Mouse (Mus musculus): ENCODE results near the gene Mpz. TPM values are rescaled to one million over a fixed set of nuclear protein-coding genes. Genes with fewer than 3 reads are reported as not detected.

Mpz gene
- polyA plus RNA-seq, 1 experiment from 2014 or later, result 25.7 TPM

DNA sequence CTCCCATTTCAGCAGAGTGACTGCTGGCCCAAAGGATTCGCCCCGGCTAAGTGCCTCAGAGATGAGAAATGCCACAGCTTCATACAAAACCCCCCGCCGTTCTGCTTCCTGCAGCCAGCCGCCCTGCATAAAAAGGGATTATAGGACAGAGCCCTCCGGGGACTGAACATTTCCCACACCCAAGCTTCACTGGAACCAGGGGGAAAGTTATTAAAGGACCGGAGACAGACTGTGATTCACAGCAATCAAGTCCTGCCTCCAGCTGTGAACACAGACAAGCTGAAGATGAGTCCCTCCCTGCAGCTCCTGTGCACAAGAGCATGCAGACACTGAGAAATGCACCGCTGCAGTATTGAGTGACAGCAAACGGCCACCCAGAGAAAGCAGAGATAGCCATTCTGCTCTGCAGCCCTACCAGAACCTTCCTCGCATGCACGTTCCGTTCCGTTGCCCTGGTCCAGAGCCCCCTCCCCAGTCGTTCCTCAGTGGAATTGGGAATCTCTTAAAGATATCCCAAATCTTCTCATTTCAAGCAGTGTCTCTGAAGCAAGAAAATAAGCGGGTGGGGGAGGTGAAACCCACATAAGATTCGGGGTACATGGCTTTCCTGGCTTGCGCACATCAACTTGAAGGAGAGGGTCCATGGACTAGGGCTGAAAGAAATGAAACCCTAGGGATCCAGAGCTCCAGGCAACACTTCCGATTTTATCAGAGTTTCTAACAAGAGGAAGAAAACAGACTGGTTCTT, 42.8 kb downstream of the Mpz start:
- no peaks in the 10 kb centered on the region for H3K9me3 ChIP-seq
- H3K9ac ChIP-seq, result peak overlapping the region; percentile 57
- peak overlapping the region; percentile 29 for H3K4me3 ChIP-seq
- ATAC-seq (ENCODE audit: low read depth), result peak; percentile 63
- H3K36me3 ChIP-seq, result no peaks in the 10 kb centered on the region
- 2% methylated on average over 18 of the region's 18 CpGs for WGBS
- peaks cover 62% of the 10 kb centered on the region for H3K27me3 ChIP-seq
- H3K4me1 ChIP-seq (replicated peaks), result peaks cover 62% of the 10 kb centered on the region
- peak overlapping the region; percentile 93 for H3K4me2 ChIP-seq
- H3K27ac ChIP-seq (replicated peaks), result peak overlapping the region; percentile 67

GRCm38 (mm10) chr1:171193911-171194830, 43.7 kb downstream of the Mpz start:
- peaks cover 53% of the 10 kb centered on the region for H3K4me1 ChIP-seq (replicated peaks)
- 28% methylated on average over 11 of the region's 11 CpGs for WGBS
- H3K9ac ChIP-seq, result peak overlapping the region; percentile 57; the same call in 1 of the 2 replicates
- H3K27ac ChIP-seq (replicated peaks), result peak overlapping the region; percentile 67
- no peaks in the 10 kb centered on the region for H3K36me3 ChIP-seq
- H3K4me2 ChIP-seq, result peak overlapping the region; percentile 93
- peak overlapping the region; percentile 49 for H3K4me3 ChIP-seq
- H3K27me3 ChIP-seq, result peaks cover 69% of the 10 kb centered on the region
- no peaks in the 10 kb centered on the region for H3K9me3 ChIP-seq
- ATAC-seq (ENCODE audit: low read depth), result 0 out of 2 replicates have a peak, but pooled peaks have one; percentile 5

- peak overlapping the region; percentile 49 for H3K4me3 ChIP-seq
- no peaks in the 10 kb centered on the region for H3K36me3 ChIP-seq
- peaks cover 76% of the 10 kb centered on the region for H3K27me3 ChIP-seq
- peak overlapping the region; percentile 71 for H3K9ac ChIP-seq
- H3K4me2 ChIP-seq, result peak overlapping the region; percentile 93
- no peaks in the 10 kb centered on the region for H3K9me3 ChIP-seq
- 6% methylated on average over 20 of the region's 20 CpGs for WGBS
- H3K27ac ChIP-seq (replicated peaks), result no peak overlapping the region
- peaks cover 45% of the 10 kb centered on the region for H3K4me1 ChIP-seq (replicated peaks)
- ATAC-seq (ENCODE audit: low read depth), result no peak
These were observed 44.7 kb downstream of the Mpz start for GRCm38 (mm10) chr1:171195046-171195822.

DNA sequence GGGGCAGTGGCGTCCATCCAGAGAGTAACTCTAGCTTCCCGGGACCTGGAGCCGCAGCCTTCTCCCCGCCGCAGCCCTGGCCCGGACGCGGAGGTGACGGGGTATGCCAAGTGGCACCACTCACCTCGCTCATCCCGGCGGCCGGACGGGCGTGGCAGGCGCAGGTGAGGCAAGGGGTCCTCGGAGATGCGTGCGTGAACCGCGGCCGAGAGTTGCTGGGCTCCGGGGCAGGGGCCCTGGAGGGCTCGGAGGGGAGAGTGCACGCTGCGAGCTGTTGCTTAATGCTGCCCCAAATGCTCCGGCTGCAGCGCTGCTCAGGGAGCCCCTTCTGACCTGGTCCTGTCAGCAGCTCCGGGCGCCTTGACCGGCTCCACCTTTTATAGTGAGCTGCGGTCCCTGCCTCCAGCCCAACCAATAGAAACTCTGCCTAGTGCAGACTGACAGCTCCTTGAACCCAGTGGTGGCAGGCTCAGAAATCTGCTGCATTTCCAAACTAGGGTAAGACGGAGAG, 45.4 kb downstream of the Mpz start, which contains the start of gene Pcp4l1:
Pcp4l1 (minus strand) TSS at position 382 of the 511 bp plus-strand sequence.
- Histone ChIP-seq H3K36me3 (no peaks in the 10 kb centered on the region), H3K4me3 (peak within 1 kb of the TSS; percentile 49), H3K9me3 (no peaks in the 10 kb centered on the region), H3K27ac (replicated peaks) (no peak within 1 kb of the TSS), H3K9ac (peak within 1 kb of the TSS; percentile 71), H3K27me3 (peaks cover 72% of the 10 kb centered on the region), H3K4me1 (replicated peaks) (peaks cover 45% of the 10 kb centered on the region), H3K4me2 (peak within 1 kb of the TSS; percentile 93)
- peak; percentile 55; the same call in 1 of the 2 replicates for ATAC-seq (ENCODE audit: low read depth)
- WGBS, result under 1% methylated on average over 33 of the region's 33 CpGs

- no peak for ATAC-seq (ENCODE audit: low read depth)
- peaks cover 19% of the 10 kb centered on the region for H3K4me1 ChIP-seq (replicated peaks)
- H3K27me3 ChIP-seq, result peaks cover 45% of the 10 kb centered on the region
- WGBS, result 69% methylated on average over 1 of the region's 1 CpGs
- no peaks in the 10 kb centered on the region for H3K36me3 ChIP-seq
- no peak overlapping the region for H3K9ac ChIP-seq
- no peak overlapping the region for H3K27ac ChIP-seq (replicated peaks)
- H3K4me2 ChIP-seq, result no peak overlapping the region
- H3K4me3 ChIP-seq, result no peak overlapping the region
- H3K9me3 ChIP-seq, result no peaks in the 10 kb centered on the region
These were observed 49.0 kb downstream of the Mpz start for GRCm38 (mm10) chr1:171199532-171199931.

DNA sequence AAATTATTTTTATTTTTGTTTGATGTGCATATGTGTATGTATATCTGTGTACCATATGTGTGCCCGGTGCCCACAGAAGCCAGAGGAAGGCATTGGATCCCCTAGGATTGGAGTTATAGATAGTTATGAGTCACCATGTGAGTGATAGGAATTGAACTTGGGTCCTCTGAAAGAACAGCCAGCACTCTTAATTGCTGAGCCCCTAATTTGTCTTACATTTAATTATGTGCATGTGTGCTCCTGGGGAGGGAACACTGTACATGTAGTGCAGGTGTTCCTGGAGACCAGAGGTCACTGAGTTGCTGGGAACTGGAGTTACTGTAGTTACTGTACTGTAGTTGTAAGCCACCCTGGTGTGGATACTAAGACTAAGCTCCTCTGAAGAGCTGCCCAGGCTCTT, 50.3 kb downstream of the Mpz start:
- no peak overlapping the region for H3K9ac ChIP-seq
- no peaks in the 10 kb centered on the region for H3K9me3 ChIP-seq
- no peaks in the 10 kb centered on the region for H3K36me3 ChIP-seq
- 92% methylated on average over 1 of the region's 1 CpGs for WGBS
- H3K4me2 ChIP-seq, result no peak overlapping the region
- no peak overlapping the region for H3K27ac ChIP-seq (replicated peaks)
- peaks cover 6% of the 10 kb centered on the region for H3K4me1 ChIP-seq (replicated peaks)
- peaks cover 33% of the 10 kb centered on the region for H3K27me3 ChIP-seq
- ATAC-seq (ENCODE audit: low read depth), result no peak
- no peak overlapping the region for H3K4me3 ChIP-seq

- H3K27ac ChIP-seq (replicated peaks), result no peak overlapping the region
- no peak overlapping the region for H3K4me3 ChIP-seq
- no peaks in the 10 kb centered on the region for H3K36me3 ChIP-seq
- no peaks in the 10 kb centered on the region for H3K4me1 ChIP-seq (replicated peaks)
- no peaks in the 10 kb centered on the region for H3K9me3 ChIP-seq
- no peak for ATAC-seq (ENCODE audit: low read depth)
- no peak overlapping the region for H3K4me2 ChIP-seq
- peaks cover 12% of the 10 kb centered on the region for H3K27me3 ChIP-seq
- 66% methylated on average over 10 of the region's 11 CpGs for WGBS
- no peak overlapping the region for H3K9ac ChIP-seq
These were observed 53.1 kb downstream of the Mpz start for GRCm38 (mm10) chr1:171203471-171204248.

- Histone ChIP-seq H3K36me3 (no peaks in the 10 kb centered on the region), H3K27ac (replicated peaks) (no peak overlapping the region), H3K9ac (no peak overlapping the region), H3K4me3 (no peak overlapping the region), H3K27me3 (peaks cover 6% of the 10 kb centered on the region), H3K9me3 (no peaks in the 10 kb centered on the region), H3K4me2 (no peak overlapping the region), H3K4me1 (replicated peaks) (no peaks in the 10 kb centered on the region)
- 76% methylated on average over 7 of the region's 7 CpGs for WGBS
- no peak for ATAC-seq (ENCODE audit: low read depth)
These were observed 53.7 kb downstream of the Mpz start for GRCm38 (mm10) chr1:171204249-171204644.

DNA sequence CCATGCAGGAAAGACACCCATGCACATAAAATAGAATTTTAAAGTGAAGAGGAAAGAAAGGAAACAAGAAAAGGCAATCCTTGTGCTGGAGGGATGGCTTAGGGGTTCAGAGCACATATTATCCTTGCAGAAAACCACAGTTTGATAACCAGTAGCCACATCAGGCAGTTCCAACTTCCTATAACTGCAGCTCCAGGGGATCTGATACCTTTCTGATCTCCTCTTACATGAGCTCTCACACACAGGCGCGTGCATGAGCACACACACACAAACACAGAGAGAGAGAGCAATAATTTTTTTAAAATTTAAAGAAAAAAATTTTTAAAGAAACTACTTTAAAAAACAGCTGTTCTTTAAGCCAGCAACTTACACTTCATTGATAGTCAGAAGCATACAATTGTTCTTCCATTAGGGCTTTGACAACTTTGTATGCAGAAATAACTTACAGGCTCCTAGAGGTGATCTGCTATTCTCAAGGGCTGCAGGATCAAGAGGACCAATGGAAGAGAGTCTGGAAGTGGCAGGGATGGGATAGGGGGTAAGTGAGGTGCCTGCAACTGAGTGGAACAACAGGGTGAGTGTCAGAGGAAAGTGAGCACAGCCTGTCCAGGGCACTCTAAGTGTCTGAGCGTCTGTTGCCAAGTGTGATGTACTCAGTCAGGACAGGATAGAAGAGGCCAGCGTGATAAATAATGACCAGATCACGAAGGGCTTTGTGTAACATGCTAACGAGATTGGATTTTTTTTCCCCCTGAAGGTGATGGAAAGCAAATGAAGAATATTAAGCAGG, 55.4 kb downstream of the Mpz start:
- no peaks in the 10 kb centered on the region for H3K9me3 ChIP-seq
- no peak overlapping the region for H3K27ac ChIP-seq (replicated peaks)
- H3K27me3 ChIP-seq, result no peaks in the 10 kb centered on the region
- H3K4me3 ChIP-seq, result no peak overlapping the region
- no peaks in the 10 kb centered on the region for H3K4me1 ChIP-seq (replicated peaks)
- ATAC-seq (ENCODE audit: low read depth), result no peak
- WGBS, result 64% methylated on average over 6 of the region's 6 CpGs
- no peak overlapping the region for H3K4me2 ChIP-seq
- no peaks in the 10 kb centered on the region for H3K36me3 ChIP-seq
- H3K9ac ChIP-seq, result no peak overlapping the region

DNA sequence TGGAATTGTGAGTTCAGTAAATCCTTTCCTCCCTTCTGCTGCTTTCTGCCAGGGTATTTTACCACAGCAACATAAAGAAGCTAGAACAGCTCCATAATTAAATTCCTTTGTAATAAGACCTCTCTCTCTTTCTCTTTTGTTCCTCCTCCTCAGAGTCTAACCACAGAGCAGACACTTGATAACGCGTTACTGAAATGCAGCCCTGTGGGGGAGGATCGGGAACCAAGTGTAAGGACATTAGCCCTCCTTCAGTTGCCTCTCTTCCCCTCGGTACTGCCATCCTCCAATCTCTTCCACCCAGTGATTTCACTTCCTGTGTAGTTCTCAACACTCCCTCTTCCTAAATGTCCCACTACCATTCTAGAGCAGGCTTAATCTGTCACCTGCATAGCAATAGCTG, 58.9 kb downstream of the Mpz start:
- WGBS, result 20% methylated on average over 4 of the region's 4 CpGs
- Histone ChIP-seq H3K4me1 (replicated peaks) (no peaks in the 10 kb centered on the region), H3K9me3 (no peaks in the 10 kb centered on the region), H3K4me2 (no peak overlapping the region), H3K36me3 (no peaks in the 10 kb centered on the region), H3K4me3 (no peak overlapping the region), H3K9ac (no peak overlapping the region), H3K27me3 (0 out of 2 replicates have a peak, but pooled peaks cover 5% of the 10 kb centered on the region), H3K27ac (replicated peaks) (no peak overlapping the region)
- ATAC-seq (ENCODE audit: low read depth), result no peak
